Mouse (Mus musculus): Measurements from ENCODE around the gene Ttc9b.
"Not testable (repeated sequence)": the region's sequence is repeated elsewhere in the genome, so short reads cannot be mapped to it uniquely, and the experiment has no call there.

The Ttc9b gene

GRCm38 (mm10) chr7:27653681-27654437 is at the start of gene Ttc9b:
TSS of gene Ttc9b (plus strand) at chr7:27653915.
- no peak for DNase-seq (ENCODE audit: low spot score)

DNA sequence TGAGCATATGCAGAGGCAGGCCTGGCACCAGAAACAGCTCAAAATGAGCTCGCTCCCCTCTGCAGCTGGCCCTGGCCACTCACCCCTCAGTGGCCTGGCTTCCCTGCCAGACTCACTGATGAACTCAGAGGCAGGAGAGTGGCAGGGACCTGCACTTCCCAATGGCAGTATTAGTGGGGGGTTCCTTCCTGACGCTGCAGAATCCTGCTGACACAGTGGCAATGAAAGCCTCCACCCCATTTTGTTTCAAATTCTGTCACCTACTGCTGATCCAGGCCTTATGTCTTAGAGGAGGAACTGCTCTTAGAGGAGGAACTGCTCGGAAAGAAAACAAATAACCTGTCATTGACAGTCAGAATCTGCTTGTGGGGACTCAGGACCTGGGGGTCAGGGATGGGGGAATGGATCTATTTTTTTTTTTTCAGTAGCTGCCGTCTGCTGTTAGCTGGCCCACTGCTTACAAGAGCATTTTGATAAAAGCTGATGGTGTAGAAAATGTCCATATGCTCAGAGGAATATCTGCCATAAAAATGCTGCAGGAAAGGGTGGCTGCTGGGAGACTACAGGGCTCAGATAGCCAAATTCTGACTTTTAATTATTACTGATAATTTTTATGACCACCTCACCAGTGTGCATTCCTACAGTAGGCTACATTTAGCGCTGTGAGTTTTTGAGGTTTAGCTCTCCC is 48.9 kb upstream of the Ttc9b start:
- DNase-seq (ENCODE audit: low spot score): no peak

DNA sequence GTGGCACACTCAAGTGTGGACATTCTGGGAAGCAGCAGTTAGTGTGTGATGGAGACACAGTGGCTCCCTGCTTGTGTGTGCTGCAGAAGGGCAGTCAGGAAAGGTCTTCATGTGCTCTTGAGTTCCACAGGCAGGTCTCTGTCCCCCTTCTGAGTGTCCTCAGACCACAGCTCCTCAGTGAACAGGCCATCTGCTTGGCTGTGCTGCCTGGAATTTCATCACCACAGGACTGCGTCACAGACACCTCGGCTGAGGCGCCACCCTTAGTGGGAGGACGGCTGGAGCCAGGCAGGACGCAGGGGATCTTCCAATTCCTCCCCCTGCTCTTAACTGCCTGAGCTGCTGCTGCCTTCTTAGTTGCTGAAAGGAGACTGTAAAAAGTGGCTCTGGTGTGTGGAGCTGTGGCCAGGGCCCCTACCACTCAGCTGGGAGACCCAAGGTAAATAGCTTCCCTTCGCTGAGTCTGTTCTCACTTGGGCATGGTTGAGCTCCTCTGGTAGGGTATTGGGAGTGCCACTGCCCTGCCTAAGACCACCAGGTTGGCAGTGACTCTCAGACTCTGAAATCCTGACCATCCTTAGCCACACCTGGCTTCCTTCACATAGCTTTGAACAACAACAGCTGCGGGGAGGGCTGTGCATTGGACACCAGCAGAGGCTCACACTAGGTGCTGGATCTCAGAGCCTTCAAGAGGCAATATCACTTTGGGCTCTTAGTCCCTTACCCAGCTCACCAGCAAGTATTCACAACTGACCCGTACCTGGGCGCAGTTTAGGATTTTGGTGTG is 48.0 kb upstream of the Ttc9b start:
- no peak for DNase-seq (ENCODE audit: low spot score)

DNA sequence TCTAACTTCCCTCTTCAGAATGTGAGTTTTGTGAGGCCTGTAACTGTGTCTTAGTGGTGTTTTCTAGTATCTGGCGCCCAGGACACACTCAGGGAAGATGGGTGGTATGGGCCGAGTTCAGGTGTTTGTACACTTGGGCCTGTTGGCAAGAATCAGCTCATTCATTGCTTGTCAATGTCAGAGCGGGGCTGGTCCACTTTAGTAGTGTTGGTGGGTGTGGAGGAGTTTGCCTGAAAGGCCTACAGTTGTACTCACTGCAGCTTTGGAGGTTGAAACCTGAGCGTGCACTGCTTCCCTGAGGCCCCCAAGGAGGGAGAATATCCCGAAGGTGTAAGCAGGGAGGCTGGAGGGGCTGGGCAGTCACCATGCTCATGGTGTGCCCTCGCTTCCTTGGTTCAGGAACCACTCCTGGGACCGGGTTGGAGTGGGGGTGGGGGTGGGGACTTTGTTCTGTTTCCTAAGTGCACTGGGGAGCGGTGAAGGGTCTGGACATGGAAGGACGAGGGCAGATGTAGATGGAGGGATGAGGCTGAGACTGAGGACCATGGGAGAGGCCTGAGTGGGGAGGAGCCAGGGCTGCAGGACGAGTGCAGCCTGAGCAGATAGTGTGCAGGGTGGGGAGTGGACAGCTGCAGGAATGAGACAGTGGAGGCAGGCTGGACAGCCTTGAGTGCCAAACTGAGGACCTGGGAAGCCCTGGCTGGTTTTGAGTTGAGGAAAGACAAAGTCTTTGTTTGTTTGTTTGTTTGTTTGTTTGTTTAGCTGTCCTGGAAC is 47.0 kb upstream of the Ttc9b start:
- DNase-seq (ENCODE audit: low spot score): no peak

- no peak for DNase-seq (ENCODE audit: low spot score)
Observed at GRCm38 (mm10) chr7:27607580-27607979, 46.1 kb upstream of the Ttc9b start.

DNA sequence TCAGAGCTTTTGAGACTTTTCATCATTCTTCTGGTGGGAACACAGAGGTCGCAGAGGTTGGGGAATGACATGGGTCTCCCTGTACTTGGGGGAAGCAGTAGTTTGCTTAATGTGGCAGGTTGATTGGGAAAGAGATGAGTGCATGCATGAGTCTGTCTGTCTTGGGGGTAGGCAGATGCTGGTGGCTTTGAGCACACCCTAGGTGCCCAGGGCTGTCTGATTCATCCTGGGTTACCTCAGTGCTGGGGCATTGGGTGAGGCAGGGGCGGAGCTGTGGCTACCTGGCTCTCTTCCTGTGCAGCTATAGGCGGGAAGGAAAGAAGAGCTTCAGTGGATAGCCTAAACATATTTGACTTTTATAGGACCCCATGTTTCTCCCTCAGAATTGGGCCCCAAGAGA is 45.6 kb upstream of the Ttc9b start:
- DNase-seq (ENCODE audit: low spot score): no peak

DNA sequence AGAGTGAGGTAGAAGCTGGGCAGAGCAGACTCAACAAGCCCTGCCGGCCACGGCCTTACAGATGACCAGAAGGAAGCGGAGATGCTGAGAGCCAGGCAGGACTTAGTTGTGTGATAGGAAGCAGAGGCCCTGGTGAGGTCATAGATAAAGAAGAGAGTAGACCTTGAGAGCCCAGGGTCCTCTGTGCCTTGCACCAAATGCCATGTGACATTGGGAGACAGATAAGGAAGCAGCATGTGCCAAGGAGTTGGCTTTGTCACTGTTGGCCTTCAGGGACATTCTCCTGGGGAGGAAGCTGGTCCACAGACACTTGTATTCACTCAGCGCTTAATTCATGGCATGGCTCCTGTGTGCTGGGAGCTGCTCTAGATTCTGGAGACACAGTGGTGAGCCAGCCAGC is 44.4 kb upstream of the Ttc9b start:
- no peak for DNase-seq (ENCODE audit: low spot score)

DNA sequence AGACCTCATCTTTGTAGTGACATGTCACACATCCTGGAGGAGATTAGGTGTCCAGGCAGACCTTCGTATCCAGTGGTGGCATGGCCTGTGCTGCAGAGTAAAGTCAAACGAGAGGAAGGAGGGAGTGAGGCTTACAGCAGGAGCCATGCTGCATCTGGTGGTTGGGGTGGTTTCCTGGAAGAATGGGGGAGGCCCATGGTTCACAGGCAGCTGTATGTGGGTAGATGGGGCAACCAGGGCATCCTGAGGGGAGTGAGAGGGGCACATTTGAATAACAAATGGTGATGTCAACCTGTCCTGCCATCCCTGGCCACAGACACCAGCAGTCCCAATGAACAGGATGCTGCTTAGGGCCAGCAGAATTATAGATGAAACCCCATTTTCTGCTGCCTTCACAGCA is 44.0 kb upstream of the Ttc9b start:
- no peak for DNase-seq (ENCODE audit: low spot score)

DNA sequence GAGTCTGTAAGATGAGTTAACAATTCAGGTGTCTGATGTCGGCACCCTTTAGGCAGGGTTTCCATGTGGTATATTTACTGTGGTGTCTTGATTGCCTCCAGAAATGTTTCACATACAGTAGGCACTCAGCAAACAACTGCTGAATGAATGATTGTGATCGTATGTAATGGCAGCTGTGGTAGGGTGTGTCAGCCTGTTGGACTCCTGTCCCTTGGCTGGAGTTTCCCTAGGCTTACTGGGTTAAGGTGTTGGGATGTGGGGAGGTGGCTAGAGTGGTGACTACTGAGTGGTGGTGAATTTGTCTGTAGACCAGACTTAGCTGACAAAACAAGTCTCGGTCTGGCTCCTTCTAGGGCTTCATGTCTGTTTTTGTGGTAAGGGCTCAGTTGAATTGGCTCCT is 43.3 kb upstream of the Ttc9b start:
- DNase-seq (ENCODE audit: low spot score): no peak

DNA sequence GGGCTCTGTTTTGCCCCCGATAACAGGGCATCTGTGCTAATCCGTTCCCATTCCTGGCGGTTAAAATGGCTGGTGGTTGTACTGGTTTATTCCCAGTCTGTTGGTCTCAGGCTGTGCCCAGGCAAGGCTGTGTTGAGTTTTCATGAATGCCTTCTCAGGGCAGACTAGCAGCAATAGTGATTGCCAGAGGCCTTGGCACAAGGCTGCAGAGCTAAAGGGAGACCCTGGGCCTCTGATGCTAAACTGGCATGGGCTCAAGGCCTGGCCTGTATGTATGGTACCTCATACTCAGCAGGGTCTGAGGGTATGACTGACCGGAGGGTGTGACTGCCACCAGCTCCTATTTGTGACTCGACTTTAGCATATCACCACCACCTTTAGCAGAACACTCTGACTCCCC is 42.8 kb upstream of the Ttc9b start:
- DNase-seq (ENCODE audit: low spot score): no peak

GRCm38 (mm10) chr7:27612940-27613339 is 40.8 kb upstream of the Ttc9b start:
- no peak for DNase-seq (ENCODE audit: low spot score)

- DNase-seq (ENCODE audit: low spot score): no peak
Observed at GRCm38 (mm10) chr7:27613751-27614499, 39.8 kb upstream of the Ttc9b start.

DNA sequence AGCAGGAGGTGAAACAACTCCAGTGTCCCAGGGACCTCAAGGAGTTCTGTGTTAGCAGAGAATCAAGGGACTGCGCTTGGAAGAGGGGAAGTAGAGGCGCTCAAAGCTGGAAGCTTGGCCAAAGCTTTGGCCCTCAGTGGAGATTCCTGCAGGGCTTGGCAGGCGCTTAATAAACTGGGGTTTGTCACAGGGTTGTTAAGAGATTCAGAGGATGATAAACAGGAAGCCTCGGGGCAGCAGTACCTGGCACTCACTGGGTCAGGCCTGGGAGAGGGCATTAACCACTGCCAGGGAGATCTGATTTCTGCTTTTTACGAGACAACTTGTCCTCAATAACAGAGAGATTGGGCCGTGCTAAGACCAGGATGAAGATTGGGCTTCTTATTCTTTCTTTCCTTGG is 32.7 kb upstream of the Ttc9b start:
- DNase-seq (ENCODE audit: low spot score): no peak

DNA sequence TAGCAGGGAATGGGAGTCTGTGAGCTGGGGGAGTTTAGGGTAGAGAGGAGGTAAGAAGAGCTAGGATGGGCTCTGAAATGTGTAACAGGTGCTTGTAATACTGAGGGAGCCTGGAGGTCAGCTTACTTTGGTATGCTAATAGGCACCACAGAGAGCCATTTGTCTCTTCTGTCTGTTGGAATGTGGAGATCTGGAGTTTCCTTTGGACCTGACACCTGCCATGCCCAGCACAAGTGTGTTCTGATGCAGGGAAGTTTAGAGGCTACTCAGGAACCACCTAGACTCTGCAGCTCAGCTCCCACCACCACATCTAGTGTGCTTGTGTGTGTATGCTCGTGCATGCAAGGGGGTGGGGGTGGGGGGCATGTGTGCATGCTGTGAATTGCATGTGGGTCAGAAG is 31.5 kb upstream of the Ttc9b start:
- DNase-seq (ENCODE audit: low spot score): no peak

DNA sequence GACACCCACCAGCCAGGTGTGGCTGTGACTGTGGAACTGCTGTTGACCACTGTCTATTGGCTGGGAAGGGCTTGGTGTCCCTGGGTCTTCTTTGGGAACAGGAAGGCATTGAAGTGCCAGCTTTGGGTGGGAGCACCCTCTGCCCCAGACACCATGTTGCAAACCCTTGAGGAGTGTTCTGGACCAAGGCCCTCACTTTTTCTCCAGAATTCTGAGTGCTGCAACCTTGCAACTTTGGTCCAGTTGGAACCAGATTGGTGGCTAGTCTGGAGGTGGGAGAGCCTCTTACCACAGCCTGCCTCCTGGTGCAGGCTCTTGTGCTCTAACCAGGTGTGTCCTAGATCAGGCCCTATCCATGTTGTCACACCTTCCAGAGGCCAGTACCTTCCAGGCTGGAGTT is 28.7 kb upstream of the Ttc9b start:
- no peak for DNase-seq (ENCODE audit: low spot score)

DNA sequence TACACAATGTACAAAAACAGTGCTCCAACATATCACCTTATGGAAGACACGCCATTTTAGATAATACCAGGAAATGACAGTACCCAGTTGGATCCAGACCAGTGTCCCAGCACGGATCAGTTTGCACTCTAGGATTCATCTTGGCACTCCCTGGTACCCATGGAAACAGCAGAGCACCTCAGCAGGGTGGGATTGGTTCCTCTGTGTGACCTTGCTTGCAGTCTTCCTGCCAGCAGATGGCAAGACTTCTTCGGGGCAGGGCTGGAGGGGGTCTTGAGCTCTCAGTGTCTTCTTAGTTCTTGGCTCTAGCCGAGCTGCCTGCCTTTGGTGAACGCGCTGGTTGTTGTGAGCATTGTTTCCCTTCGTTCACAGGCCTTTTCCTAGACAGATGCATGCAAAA is 26.0 kb upstream of the Ttc9b start:
- no peak for DNase-seq (ENCODE audit: low spot score)

GRCm38 (mm10) chr7:27628190-27628589 is 25.5 kb upstream of the Ttc9b start:
- DNase-seq (ENCODE audit: low spot score): no peak

DNA sequence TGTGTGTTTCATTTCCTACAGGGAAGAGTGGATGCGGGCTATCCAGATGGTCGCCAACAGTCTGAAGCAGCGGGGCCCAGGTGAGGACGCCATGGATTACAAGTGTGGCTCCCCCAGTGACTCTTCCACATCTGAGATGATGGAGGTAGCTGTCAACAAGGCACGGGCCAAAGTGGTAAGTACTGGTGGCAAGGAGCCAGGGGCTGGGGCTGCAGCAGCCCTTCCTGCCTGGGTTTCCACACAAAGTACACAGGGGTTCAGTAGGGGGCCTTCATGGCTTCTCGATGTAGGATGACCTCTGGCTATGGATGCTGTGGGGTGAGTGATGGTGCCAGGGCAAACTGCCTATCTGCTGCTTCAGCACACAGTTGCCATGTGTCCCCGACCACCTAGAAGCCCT is 24.9 kb upstream of the Ttc9b start:
- not testable (repeated sequence) for DNase-seq (ENCODE audit: low spot score)

GRCm38 (mm10) chr7:27631439-27631838 is 22.3 kb upstream of the Ttc9b start:
- no peak for DNase-seq (ENCODE audit: low spot score)

GRCm38 (mm10) chr7:27633166-27633565 is 20.5 kb upstream of the Ttc9b start:
- DNase-seq (ENCODE audit: low spot score): no peak

- no peak for DNase-seq (ENCODE audit: low spot score)
Observed at GRCm38 (mm10) chr7:27634691-27635090, 19.0 kb upstream of the Ttc9b start.

DNA sequence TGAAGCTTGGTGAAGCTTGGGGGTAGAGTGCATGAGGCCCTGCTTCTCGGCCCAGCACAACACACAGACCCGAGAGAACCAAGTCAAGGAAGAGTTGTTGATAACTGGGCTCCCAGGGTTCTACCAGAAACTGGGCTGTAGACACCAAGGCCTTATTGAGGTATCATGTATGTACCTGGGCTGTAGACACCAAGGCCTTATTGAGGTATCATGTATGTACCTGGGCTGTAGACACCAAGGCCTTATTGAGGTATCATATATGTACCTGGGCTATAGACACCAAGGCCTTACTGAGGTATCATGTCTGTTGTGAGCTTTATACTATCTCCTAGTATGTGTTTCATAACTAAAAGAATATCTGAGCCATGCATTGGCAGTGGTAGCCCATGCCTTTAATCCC is 18.6 kb upstream of the Ttc9b start:
- DNase-seq (ENCODE audit: low spot score): not testable (repeated sequence)
